Mouse (Mus musculus): ENCODE data around the gene Pparg.

The Pparg gene

DNA sequence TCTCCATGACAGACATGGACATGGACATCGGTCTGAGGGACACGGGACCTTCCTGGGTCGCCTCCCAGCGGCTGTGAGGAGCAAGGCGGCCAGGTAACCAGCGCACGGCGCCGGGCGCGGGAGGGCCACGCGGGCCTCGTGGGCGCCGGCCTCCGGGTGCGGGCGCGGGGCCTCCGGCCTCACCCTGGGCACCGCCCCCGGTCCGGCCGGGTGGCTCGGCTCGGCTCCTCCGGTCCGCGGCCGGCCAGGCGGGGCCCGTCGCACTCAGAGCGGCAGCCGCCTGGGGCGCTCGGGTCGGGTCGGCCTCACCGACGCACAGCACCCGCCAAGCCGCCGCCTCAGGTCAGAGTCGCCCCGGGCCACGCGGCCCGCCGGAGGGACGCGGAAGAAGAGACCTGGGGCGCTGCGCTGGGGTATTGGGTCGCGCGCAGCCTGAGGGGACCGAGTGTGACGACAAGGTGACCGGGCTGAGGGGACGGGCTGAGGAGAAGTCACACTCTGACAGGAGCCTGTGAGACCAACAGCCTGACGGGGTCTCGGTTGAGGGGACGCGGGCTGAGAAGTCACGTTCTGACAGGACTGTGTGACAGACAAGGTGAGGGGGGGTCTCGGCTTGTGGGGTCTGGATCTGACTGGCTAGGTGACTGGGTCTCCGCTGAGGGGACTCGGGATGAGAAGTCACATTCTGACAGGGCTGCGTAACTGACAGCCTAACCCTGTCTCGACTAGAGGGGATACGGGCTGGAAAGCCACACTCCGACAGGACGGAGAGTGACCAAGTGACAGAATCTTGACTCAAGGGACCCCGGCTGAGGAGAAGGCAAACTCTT is at the start of gene Pparg:
TSS of gene Pparg (plus strand) at position 176 of the 830 bp plus-strand sequence.
- peak; percentile 22 for DNase-seq

DNA sequence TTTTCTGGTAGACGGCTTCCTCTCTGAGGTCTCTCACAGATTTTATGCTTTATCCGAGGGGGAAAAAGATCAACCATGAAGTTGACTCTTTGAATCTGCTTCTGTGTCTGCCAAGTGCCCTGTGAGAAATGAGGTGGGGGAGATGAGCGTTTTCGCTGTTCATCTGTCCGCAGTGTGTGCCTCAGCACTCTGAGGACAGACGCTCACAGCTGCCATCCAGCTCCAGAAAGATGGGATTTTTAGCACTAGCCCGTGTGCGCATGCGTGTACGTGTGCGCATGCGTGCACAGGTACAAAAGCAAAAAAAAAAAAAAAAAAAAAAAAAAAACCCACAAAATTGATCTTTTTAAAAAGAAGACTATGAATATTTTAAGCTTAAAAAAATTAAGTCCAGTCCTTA is 48.0 kb upstream of the Pparg start:
- DNase-seq, result no peak

DNA sequence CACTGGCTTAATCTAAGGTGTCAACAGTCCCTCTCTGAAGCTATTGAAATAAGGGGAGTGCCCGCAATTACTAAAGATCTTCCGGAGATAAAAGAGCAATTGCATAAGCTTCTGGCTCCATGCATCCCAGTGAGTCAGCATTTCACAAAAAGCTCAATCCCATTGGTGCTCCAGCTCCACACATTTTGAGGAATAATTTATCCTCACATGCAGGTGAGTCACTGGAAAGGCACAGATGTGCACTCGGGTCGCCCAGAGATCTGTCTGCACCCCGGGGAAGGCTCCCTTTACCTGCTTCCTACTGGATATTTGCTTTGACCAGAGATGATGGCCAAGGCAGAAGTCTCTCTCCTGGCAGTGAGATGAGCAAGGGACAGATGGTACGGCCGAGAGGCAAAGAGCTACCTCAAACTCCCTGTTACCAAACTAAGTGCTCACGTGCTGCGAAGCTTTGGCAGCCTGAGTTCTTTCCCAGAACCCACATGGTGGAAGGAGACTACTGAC is 47.5 kb upstream of the Pparg start:
- DNase-seq, result no peak

- no peak for DNase-seq
Observed at GRCm38 (mm10) chr6:115313910-115314309, 46.8 kb upstream of the Pparg start.

DNA sequence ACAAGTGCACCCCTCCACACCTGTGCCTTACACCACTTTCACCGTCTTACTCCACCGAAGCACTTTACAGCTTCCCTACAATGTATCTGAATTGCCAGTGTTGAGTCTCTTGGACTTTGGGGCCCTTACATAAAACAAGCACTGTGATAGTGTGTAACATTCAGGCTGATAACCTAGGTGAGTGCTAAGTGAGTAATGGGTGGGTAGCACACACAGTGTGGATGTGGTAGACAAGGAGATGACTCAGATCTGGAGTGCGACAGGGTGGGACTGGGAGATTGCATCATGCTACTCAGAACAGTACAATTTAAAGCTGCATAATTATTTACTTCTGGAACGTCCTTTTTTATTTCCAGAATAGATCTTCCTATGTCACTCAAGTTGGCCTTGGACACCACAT is 45.0 kb upstream of the Pparg start:
- DNase-seq, result no peak

- DNase-seq, result no peak
Observed at GRCm38 (mm10) chr6:115316811-115317221, 43.9 kb upstream of the Pparg start.

DNA sequence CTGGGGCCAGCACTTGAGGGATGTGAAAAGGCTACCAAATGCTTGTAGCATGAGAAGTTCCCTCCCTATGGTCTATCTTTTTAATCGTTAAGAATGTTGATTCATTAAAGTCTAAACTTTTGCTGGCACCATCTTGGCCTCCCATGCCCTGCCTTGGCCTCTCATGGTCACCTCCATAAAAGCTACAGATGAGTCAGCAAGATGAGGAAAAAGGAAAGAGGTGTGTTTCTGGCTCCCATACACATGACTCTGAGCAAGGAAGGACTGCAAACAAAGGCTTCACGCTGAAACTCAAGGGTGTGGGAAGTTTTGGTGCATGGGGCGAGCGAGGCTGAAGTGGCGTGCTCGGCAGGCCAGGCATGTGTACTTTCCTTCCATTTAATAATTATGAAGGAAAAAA is 41.9 kb upstream of the Pparg start:
- DNase-seq, result no peak

GRCm38 (mm10) chr6:115319686-115320085 is 41.1 kb upstream of the Pparg start:
- DNase-seq, result no peak

DNA sequence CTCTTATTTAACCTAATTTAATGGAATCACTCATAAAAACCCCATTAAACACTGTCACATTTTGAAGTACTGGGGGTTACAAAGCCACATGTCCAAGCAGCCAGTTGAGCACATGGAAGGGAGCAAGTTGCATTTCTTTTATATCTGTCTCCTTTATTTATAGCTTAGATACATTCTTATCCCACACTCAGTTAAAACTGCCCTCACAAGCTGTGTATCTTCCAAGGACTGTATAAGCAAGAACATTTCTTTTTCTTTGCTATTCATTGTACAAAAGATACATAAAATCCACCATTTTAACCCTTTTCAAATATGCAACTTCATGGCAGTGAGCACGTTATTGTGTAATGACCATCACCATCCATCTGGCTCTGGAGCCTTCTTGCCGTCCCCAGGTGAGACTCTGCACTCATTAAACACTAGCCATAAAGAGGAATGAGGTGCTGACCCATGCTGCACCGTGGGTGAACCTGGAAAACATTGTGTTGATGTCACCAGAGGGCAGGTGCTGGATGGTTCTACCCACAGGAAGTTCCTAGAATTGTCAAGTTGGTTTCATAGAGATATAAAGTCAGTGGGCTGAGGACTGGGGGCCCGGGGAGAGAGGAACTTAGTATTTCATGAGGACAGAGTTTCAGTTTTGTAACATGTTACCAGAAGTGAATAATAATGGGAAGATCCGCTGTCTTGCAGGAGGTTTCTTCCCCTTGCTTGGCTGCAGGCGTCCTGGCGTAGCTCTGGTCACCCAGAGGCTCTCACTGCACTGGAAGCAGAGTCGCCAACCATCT is 39.6 kb upstream of the Pparg start:
- no peak for DNase-seq

GRCm38 (mm10) chr6:115321883-115322351 is 38.8 kb upstream of the Pparg start:
- DNase-seq, result no peak

DNA sequence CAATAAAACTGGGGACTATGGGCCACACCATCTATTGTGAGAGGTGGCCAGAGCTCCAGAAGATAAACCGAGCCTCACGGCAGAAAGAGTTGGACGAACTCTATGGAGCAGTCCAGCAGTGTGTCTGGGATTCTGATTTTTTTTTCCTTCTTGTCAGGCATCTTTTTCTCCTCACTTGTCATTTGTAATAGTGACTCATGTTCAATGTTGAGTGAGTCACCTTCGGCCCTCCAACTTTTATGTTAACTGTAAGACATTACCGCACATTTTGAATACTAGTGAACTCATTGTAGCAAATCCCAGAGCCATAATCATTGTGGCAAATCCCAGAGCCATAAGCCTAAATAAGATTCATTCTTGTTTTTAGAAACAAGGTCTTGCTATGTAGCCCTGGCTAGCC is 37.8 kb upstream of the Pparg start:
- DNase-seq, result no peak

GRCm38 (mm10) chr6:115330964-115331363 is 29.8 kb upstream of the Pparg start:
- no peak for DNase-seq

- DNase-seq, result no peak
Observed at GRCm38 (mm10) chr6:115333099-115333694, 27.6 kb upstream of the Pparg start.

GRCm38 (mm10) chr6:115335536-115335935 is 25.2 kb upstream of the Pparg start:
- no peak for DNase-seq

DNA sequence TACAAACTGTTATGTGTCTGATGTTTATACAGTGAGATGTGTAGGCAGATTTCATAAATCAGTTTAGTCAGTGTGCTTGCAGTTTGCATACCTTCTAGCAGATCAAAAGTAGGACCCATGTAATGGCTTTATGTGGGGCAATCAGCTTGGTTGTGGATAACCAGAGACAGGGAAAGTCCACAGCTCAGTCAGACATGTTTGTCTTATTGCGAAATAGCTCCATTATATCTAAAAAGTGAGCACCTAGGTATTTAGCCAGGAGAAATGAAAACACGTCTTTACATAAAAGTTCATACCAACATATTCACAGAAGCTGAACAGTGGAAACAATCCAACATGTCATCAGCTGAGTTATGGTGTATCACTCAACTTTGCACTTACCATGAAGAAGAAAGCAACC is 20.7 kb upstream of the Pparg start:
- DNase-seq, result no peak

GRCm38 (mm10) chr6:115343096-115343495 is 17.7 kb upstream of the Pparg start:
- no peak for DNase-seq

- no peak for DNase-seq
Observed at GRCm38 (mm10) chr6:115343570-115343969, 17.2 kb upstream of the Pparg start.

GRCm38 (mm10) chr6:115344101-115344500 is 16.6 kb upstream of the Pparg start:
- no peak for DNase-seq

GRCm38 (mm10) chr6:115344513-115344912 is 16.2 kb upstream of the Pparg start:
- no peak for DNase-seq

DNA sequence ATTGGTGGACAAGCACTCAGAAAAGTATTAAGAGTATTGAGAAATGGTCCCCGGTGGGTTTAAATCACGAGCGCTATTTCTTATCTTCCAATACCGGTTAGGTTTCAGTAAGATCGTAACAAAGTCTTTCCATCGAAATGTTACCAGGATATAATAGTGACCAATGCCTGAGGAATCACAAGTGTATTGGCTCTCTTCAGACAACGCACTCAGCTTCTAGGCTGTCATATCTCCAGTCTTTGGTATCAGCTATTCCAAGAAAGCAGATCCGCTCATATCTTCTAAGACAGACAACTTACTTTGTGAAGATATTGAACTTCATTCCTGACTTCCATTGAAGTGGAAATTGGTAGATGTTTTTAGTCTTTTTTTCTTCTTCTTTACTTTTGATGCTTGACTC is 15.7 kb upstream of the Pparg start:
- no peak for DNase-seq

DNA sequence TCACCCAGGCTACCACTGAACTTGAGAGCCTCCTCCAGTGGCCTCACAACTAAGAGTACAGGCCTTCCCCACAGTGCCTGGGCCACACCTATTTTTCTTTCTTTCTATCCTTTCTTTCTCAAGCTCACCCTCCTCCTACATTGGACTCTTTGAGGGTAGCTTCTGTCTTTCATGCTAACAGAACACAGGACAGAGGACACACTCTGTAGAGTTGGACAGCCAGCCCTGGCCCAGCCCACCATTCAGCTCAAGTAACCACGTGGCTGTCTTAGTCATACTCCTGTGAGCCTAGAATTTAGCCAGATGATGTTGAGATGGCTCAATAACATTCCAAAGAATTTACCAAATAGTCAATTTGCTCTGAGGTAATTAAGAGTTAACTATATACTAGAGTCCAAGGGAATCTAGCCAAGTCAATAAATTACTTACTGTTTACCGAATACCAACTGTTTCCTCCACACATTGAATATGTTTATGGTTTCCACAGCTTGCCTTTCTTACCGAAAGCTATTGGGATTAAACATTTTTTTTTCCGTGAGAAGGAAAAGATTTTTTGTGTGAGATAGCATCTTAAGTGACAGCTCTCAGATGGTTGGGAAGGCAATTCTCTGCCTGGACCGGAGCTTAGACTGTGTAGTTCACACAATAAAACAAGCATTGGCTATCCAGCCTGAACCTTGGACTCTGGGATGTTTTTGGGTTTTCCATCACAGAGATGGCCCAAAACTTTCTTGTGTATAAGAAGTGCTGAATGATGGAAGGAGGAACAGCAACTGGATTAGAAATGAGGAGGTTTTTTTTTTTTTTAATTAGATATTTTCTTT is 10.9 kb upstream of the Pparg start:
- no peak for DNase-seq
